Mouse (Mus musculus) limb, embryonic 15.5 days (tissue): Measurements from ENCODE around the gene Nhsl2. TPM values are rescaled to one million over a fixed set of nuclear protein-coding genes. Genes with fewer than 3 reads are reported as not detected.

ENCODE experiments used
- ATAC-seq: fragments of 200-750 bp; cut with Nextera tagmentation; 2 replicates; pipeline ENCODE4 v1.8.0; 2017; ENCODE audit warnings: low read depth, moderate TSS enrichment; ENCODE audit not compliant: insufficient number of reproducible peaks, low FRiP score, low TSS enrichment
- H3K27ac ChIP-seq: fragments of 300-500 bp; sonication (generic); 2 replicates; pipeline ENCODE4 v1.5.1; 2015; ENCODE audit warnings: moderate library complexity, mild to moderate bottlenecking, inconsistent platforms
- H3K27me3 ChIP-seq: fragments of 300-500 bp; sonication (generic); 2 replicates; pipeline ENCODE4 v1.6.1; 2015; ENCODE audit warnings: inconsistent platforms
- H3K36me3 ChIP-seq: fragments of 300-500 bp; sonication (generic); 2 replicates; pipeline ENCODE4 v1.6.1; 2015; ENCODE audit warnings: inconsistent platforms
- H3K4me1 ChIP-seq: fragments of 300-500 bp; sonication (generic); 2 replicates; pipeline ENCODE4 v1.6.1; 2015; ENCODE audit warnings: inconsistent platforms
- H3K4me2 ChIP-seq: fragments of 300-500 bp; sonication (generic); 2 replicates; pipeline ENCODE4 v1.6.1; 2015; ENCODE audit warnings: mild to moderate bottlenecking, inconsistent platforms
- H3K4me3 ChIP-seq: fragments of 300-500 bp; sonication (generic); 2 replicates; pipeline ENCODE4 v1.5.1; 2015; ENCODE audit warnings: mild to moderate bottlenecking, inconsistent platforms
- H3K9ac ChIP-seq: fragments of 300-500 bp; sonication (generic); 2 replicates; pipeline ENCODE4 v1.6.1; 2015; ENCODE audit warnings: inconsistent platforms
- H3K9me3 ChIP-seq: fragments of 300-500 bp; sonication (generic); 2 replicates; pipeline ENCODE4 v1.6.1; 2016; ENCODE audit warnings: inconsistent platforms
- WGBS: fragments of 180-500 bp; shearing (Covaris S2); methylation state at CpG from one replicate; pipeline ENCODE4 v1.1.7; 2015; 5-methylcytosine and 5-hydroxymethylcytosine counted together
- polyA plus RNA-seq: library from polyadenylated mRNA; unstranded; fragments of >200 nt; fragmentation: Nextera tagmentation; extraction: Ambion mirVana; gene quantifications from 2 replicates; pipeline ENCODE4 v1.2.1, GENCODE M21; 2015

The Nhsl2 gene
- polyA plus RNA-seq, 1 experiment from 2014 or later, result 11.4 TPM

GRCm38 (mm10) chrX:101874901-101875300 lies 25.7 kb downstream of the Nhsl2 start:
- Histone ChIP-seq H3K36me3 (no peaks in the 10 kb centered on the region), H3K4me2 (no peak overlapping the region), H3K27me3 (peaks cover 18% of the 10 kb centered on the region), H3K9ac (no peak overlapping the region), H3K4me1 (no peaks in the 10 kb centered on the region), H3K4me3 (no peak overlapping the region), H3K27ac (no peak overlapping the region), H3K9me3 (no peaks in the 10 kb centered on the region)
- WGBS, result 37% methylated on average over 2 of the region's 2 CpGs
- ATAC-seq, result no peak

- no peak overlapping the region for H3K4me2 ChIP-seq
- 41% methylated on average over 2 of the region's 2 CpGs for WGBS
Observed at GRCm38 (mm10) chrX:101876136-101876535, 27.0 kb downstream of the Nhsl2 start.

GRCm38 (mm10) chrX:101877840-101878239 lies 28.7 kb downstream of the Nhsl2 start:
- ATAC-seq, result no peak

More at GRCm38 (mm10) chrX:101876136-101876535, 27.0 kb downstream of the Nhsl2 start:
- 0 out of 2 replicates have a peak, but pooled peaks have one; percentile 4 for ATAC-seq
- no peak overlapping the region for H3K27ac ChIP-seq
- H3K9me3 ChIP-seq, result no peaks in the 10 kb centered on the region
- no peaks in the 10 kb centered on the region for H3K36me3 ChIP-seq
- H3K27me3 ChIP-seq, result peaks cover 18% of the 10 kb centered on the region
- H3K9ac ChIP-seq, result no peak overlapping the region
- no peak overlapping the region for H3K4me3 ChIP-seq
- no peaks in the 10 kb centered on the region for H3K4me1 ChIP-seq

GRCm38 (mm10) chrX:101878546-101878945 lies 29.4 kb downstream of the Nhsl2 start:
- no peak overlapping the region for H3K4me2 ChIP-seq
- no peak overlapping the region for H3K27ac ChIP-seq
- ATAC-seq, result no peak
- H3K27me3 ChIP-seq, result peaks cover 22% of the 10 kb centered on the region
- no peaks in the 10 kb centered on the region for H3K36me3 ChIP-seq
- no peaks in the 10 kb centered on the region for H3K9me3 ChIP-seq
- H3K4me1 ChIP-seq, result no peaks in the 10 kb centered on the region
- WGBS, result 58% methylated on average over 4 of the region's 4 CpGs
- H3K9ac ChIP-seq, result no peak overlapping the region
- no peak overlapping the region for H3K4me3 ChIP-seq

More at GRCm38 (mm10) chrX:101877840-101878239, 28.7 kb downstream of the Nhsl2 start:
- no peaks in the 10 kb centered on the region for H3K9me3 ChIP-seq
- WGBS, result 81% methylated on average over 4 of the region's 4 CpGs
- no peak overlapping the region for H3K4me3 ChIP-seq
- no peak overlapping the region for H3K27ac ChIP-seq
- no peaks in the 10 kb centered on the region for H3K36me3 ChIP-seq
- H3K27me3 ChIP-seq, result peaks cover 22% of the 10 kb centered on the region
- H3K4me1 ChIP-seq, result no peaks in the 10 kb centered on the region
- H3K4me2 ChIP-seq, result no peak overlapping the region
- no peak overlapping the region for H3K9ac ChIP-seq

DNA sequence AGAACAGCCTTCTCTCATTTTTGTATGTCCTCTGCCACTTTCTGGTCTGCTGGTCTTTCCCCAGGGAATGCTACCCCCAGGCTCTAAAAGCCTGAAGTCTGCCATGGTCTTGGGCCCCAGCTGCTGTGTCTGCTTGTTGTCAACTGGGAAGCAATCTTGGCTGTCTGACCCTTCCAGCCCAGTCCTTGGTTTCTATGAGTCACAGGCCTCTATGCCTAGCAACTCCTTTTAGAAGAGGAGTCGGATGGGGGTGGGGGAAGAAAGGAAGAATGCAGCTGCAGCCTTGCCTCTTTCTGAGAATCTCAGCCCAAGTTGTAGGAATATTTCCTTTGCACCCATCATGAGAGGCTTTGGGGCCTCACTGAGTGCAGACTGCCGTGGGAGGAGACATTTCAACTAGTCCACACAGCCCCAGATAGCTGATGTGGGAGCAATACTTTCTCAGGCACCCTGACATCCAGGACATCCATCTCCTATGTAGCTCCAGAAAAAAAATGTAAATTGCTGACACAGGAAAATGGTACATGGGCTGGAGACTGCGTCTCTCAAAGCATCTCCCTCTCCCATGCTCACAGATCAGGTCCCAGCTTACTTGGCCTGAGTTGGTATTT lies 33.1 kb downstream of the Nhsl2 start:
- Histone ChIP-seq H3K4me3 (no peak overlapping the region), H3K4me2 (no peak overlapping the region), H3K27me3 (peaks cover 12% of the 10 kb centered on the region; the same call in 1 of the 2 replicates), H3K36me3 (no peaks in the 10 kb centered on the region), H3K9me3 (no peaks in the 10 kb centered on the region), H3K9ac (no peak overlapping the region), H3K27ac (no peak overlapping the region), H3K4me1 (no peaks in the 10 kb centered on the region)
- no peak for ATAC-seq
- 40% methylated on average over 3 of the region's 3 CpGs for WGBS

DNA sequence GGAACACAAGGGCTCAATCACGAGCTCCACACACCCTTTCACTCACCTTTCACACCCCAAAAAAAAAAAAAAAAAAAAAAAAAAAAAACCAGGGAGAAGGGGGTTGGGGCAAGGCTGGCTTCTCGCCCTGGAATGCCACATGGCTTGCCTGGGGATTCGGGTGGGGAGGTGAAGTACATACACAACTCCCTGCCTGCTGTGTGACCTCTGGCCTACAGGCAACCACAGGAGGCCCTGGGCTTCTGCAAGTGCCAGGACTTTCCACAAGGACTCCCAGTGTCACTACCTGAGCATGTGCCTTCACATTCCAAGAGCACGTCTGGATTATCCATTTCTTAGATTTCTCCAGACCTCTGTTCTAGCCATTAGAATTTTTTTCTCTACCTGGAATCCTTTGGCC lies 40.2 kb downstream of the Nhsl2 start:
- Histone ChIP-seq H3K4me2 (no peak overlapping the region), H3K9ac (no peak overlapping the region), H3K27ac (no peak overlapping the region), H3K4me1 (0 out of 2 replicates have a peak, but pooled peaks cover 3% of the 10 kb centered on the region), H3K9me3 (no peaks in the 10 kb centered on the region), H3K4me3 (no peak overlapping the region), H3K36me3 (no peaks in the 10 kb centered on the region), H3K27me3 (peaks cover 11% of the 10 kb centered on the region; the same call in 1 of the 2 replicates)
- no peak for ATAC-seq
- WGBS, result 43% methylated on average over 4 of the region's 4 CpGs

DNA sequence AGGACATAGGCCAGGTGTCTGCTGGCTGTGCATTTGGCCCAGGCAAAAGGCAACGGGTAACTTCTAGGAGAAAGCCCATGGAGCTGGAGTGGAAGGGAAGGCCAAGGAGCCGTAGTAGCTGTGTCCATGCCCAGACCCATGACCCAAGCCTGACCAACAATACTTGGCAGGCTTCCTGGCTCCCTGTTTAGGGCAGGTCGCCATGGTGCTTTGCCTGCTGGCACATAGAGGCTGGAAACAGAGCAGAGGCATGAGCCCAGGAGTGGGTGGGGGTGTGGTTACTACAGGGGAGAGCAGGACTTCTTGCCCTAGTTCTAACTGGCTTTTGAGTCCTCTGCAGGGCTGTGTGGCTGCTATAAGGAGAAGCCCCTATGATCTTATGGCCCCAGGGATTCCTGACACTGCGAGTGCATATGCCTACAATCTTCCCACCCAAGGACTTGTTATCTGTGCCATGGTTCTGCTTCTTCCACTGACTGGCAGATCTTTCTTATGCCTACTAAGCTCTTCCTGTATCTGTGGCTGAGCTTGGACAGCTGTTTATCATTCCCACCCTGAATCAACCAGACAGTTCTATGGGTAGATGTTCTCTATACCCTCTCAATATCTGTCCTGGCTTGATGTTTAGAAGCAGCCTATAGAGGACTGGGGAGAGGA lies 40.8 kb downstream of the Nhsl2 start:
- Histone ChIP-seq H3K36me3 (no peaks in the 10 kb centered on the region), H3K4me2 (no peak overlapping the region), H3K9me3 (no peaks in the 10 kb centered on the region), H3K4me1 (0 out of 2 replicates have a peak, but pooled peaks cover 3% of the 10 kb centered on the region), H3K9ac (no peak overlapping the region), H3K4me3 (no peak overlapping the region), H3K27me3 (peaks cover 8% of the 10 kb centered on the region; the same call in 1 of the 2 replicates), H3K27ac (no peak overlapping the region)
- ATAC-seq, result no peak
- 75% methylated on average over 4 of the region's 4 CpGs for WGBS

DNA sequence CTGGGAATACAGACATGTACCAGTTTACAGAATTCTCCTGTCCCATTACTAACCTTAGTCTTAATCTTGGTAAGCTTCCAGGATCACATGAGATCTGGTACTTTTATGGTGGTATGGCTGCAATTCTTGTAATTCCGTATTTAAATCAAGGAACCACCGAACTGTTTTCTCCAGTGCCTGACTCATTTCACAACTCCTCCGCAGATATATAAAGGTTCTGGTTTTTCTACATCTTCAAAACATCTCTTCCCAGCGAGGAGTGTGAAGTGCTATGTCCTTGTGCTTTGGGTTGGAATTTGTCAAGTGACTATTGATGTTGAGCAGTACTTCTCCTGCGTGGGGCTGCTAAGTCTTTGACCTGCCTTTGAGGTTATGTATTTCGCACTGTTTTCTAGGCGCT lies 44.6 kb downstream of the Nhsl2 start:
- no peaks in the 10 kb centered on the region for H3K9me3 ChIP-seq
- no peak overlapping the region for H3K27ac ChIP-seq
- no peak overlapping the region for H3K9ac ChIP-seq
- H3K36me3 ChIP-seq, result no peaks in the 10 kb centered on the region
- H3K4me1 ChIP-seq, result 0 out of 2 replicates have a peak, but pooled peaks cover 3% of the 10 kb centered on the region
- 75% methylated on average over 7 of the region's 7 CpGs for WGBS
- no peak for ATAC-seq
- H3K4me2 ChIP-seq, result no peak overlapping the region
- H3K27me3 ChIP-seq, result peaks cover 5% of the 10 kb centered on the region
- H3K4me3 ChIP-seq, result no peak overlapping the region

GRCm38 (mm10) chrX:101898341-101898740 lies 49.2 kb downstream of the Nhsl2 start:
- H3K27ac ChIP-seq, result no peak overlapping the region
- 55% methylated on average over 4 of the region's 4 CpGs for WGBS
- peaks cover 16% of the 10 kb centered on the region for H3K27me3 ChIP-seq
- H3K4me2 ChIP-seq, result no peak overlapping the region
- no peak overlapping the region for H3K9ac ChIP-seq
- H3K4me3 ChIP-seq, result no peak overlapping the region
- no peak for ATAC-seq
- no peaks in the 10 kb centered on the region for H3K36me3 ChIP-seq
- no peaks in the 10 kb centered on the region for H3K9me3 ChIP-seq
- no peaks in the 10 kb centered on the region for H3K4me1 ChIP-seq

DNA sequence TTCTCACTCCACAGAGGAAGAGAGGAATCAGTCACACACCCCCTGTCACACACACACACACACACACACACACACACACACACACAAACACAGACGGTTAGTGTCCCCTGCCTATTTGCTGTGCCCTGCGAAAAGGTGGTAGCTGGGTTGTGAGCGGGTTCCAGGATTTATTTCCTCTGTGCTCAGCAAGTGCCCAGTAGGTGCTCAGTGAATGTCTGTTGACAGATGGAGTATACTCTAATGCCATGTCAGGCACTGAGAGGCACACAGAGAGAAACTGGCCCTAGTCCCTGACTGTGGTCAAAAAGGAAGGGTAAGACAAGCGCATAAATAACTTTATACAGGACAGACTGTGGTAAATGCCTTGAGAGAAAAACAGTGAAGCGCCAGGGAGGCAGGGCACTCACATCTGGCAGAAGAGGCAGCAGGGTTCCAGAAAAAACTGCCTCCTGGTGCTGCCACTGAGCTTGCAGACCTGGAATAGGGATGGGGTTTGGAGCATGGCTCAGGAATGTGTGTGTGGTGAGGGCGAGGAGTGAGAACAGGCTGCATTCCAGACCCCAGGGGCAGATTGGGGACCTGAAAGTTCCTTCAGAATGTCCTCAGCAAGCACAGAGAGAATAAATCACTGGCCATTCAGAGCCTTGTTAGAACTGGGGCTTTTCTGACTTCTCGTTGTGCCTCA lies 52.8 kb downstream of the Nhsl2 start:
- Histone ChIP-seq H3K27me3 (peaks cover 26% of the 10 kb centered on the region), H3K9me3 (no peaks in the 10 kb centered on the region), H3K27ac (no peak overlapping the region), H3K9ac (no peak overlapping the region), H3K36me3 (no peaks in the 10 kb centered on the region), H3K4me3 (no peak overlapping the region), H3K4me2 (no peak overlapping the region), H3K4me1 (no peaks in the 10 kb centered on the region)
- ATAC-seq, result no peak
- 65% methylated on average over 7 of the region's 7 CpGs for WGBS

- ATAC-seq, result no peak
- no peak overlapping the region for H3K9ac ChIP-seq
- H3K27me3 ChIP-seq, result peaks cover 29% of the 10 kb centered on the region
- H3K36me3 ChIP-seq, result no peaks in the 10 kb centered on the region
- no peak overlapping the region for H3K27ac ChIP-seq
- H3K4me2 ChIP-seq, result no peak overlapping the region
- H3K9me3 ChIP-seq, result no peaks in the 10 kb centered on the region
- H3K4me1 ChIP-seq, result no peaks in the 10 kb centered on the region
- 84% methylated on average over 4 of the region's 4 CpGs for WGBS
- H3K4me3 ChIP-seq, result no peak overlapping the region
Observed at GRCm38 (mm10) chrX:101902597-101902996, 53.4 kb downstream of the Nhsl2 start.

DNA sequence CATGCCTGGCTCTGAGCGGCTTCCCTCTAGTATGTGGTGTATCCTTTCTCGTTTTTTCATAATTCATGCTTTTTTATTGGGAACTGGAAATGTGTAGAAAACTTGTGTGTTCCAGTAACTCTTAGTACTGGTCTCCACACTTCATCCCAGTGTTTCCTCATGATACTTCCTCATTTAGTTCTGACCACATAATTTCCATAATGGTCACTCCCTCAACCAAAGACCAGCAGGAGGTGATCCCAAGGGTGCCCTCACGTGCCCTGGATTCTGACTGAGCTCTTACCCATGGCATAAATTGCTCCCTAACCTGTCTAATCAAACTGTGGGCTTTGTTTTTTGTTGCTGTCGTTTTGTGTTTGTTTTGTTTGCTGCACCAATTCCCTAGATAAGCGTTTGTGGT lies 58.1 kb downstream of the Nhsl2 start:
- Histone ChIP-seq H3K4me3 (no peak overlapping the region), H3K4me2 (no peak overlapping the region), H3K27me3 (peaks cover 26% of the 10 kb centered on the region; the same call in 1 of the 2 replicates), H3K9ac (no peak overlapping the region), H3K36me3 (no peaks in the 10 kb centered on the region), H3K4me1 (no peaks in the 10 kb centered on the region), H3K27ac (no peak overlapping the region), H3K9me3 (no peaks in the 10 kb centered on the region)
- no peak for ATAC-seq
- whole genome bisulfite sequencing, result 57% methylated on average over 5 of the region's 5 CpGs
